Mouse (Mus musculus): ENCODE results near the gene Rapsn. TPM values are rescaled to one million over a fixed set of nuclear protein-coding genes. Genes with fewer than 3 reads are reported as not detected.

Rapsn gene
- total RNA-seq (2012; rRNA removed): 1.1 and 2.4 TPM in 2 replicates

- Histone ChIP-seq H3K27ac (ENCODE audit: insufficient read depth, low read depth, low read length, poor library complexity, severe bottlenecking) (no peak within 1 kb of the TSS), H3K4me1 (ENCODE audit: control insufficient read depth in 2 of 2, insufficient read depth in 2 of 2, low read length in 2 of 2, poor library complexity in 1 of 2) (no peaks in the 10 kb centered on the region; a peak in 1 of 4 replicates), H3K36me3 (ENCODE audit: control insufficient read depth, insufficient read depth, low read length, poor library complexity, severe bottlenecking) (no peaks in the 10 kb centered on the region), H3K4me3 (ENCODE audit: insufficient read depth in 1 of 2, low read depth in 1 of 2, low read length in 2 of 2, poor library complexity in 1 of 2, severe bottlenecking in 1 of 2) (no peak within 1 kb of the TSS), H3K9ac (ENCODE audit: insufficient read depth, low read depth, low read length, poor library complexity, severe bottlenecking) (no peak within 1 kb of the TSS), H3K9me3 (ENCODE audit: control insufficient read depth, insufficient read depth, low read depth, low read length) (no peaks in the 10 kb centered on the region)
- no peak for TF ChIP-seq CHD2 (IDR thresholded peaks at IDR 0.05; ENCODE audit: low read depth, low read length)
- TF ChIP-seq MAFK (IDR thresholded peaks at IDR 0.05; ENCODE audit: insufficient read depth, low read depth, low read length): no peak
- no peak for TF ChIP-seq ZC3H11A (IDR thresholded peaks at IDR 0.05; ENCODE audit: borderline replicate concordance, low read depth, low read length)
- TF ChIP-seq HCFC1 (IDR thresholded peaks at IDR 0.05; ENCODE audit: borderline replicate concordance, insufficient read depth, low read length): no peak
- no peak for TF ChIP-seq ZNF384 (IDR thresholded peaks at IDR 0.05; ENCODE audit: low read depth, low read length)
- in situ Hi-C loops (cut with MboI; ENCODE audit: low sequenced_read_pairs in 2 of 2, unreplicated experiment in 2 of 2): no loop called here
- DNase-seq (ENCODE audit: low read depth, low spot score): no peak
These were observed at the start of gene Rapsn for GRCm38 (mm10) chr2:91035385-91035784. Gene Rapsn, plus strand, starts transcription at chr2:91035620.

- DNase-seq (ENCODE audit: low read depth, low spot score): no peak
- H3K4me3 ChIP-seq (ENCODE audit: insufficient read depth in 1 of 2, low read depth in 1 of 2, low read length in 2 of 2, poor library complexity in 1 of 2, severe bottlenecking in 1 of 2): no peak overlapping the region
- TF ChIP-seq MAFK (IDR thresholded peaks at IDR 0.05; ENCODE audit: insufficient read depth, low read depth, low read length) (no peak), CHD2 (IDR thresholded peaks at IDR 0.05; ENCODE audit: low read depth, low read length) (no peak), ZNF384 (IDR thresholded peaks at IDR 0.05; ENCODE audit: low read depth, low read length) (no peak), HCFC1 (IDR thresholded peaks at IDR 0.05; ENCODE audit: borderline replicate concordance, insufficient read depth, low read length) (no peak), ZC3H11A (IDR thresholded peaks at IDR 0.05; ENCODE audit: borderline replicate concordance, low read depth, low read length) (no peak)
- no peak overlapping the region for H3K9ac ChIP-seq (ENCODE audit: insufficient read depth, low read depth, low read length, poor library complexity, severe bottlenecking)
- H3K27ac ChIP-seq (ENCODE audit: insufficient read depth, low read depth, low read length, poor library complexity, severe bottlenecking): no peak overlapping the region
- H3K4me1 ChIP-seq (ENCODE audit: control insufficient read depth in 2 of 2, insufficient read depth in 2 of 2, low read length in 2 of 2, poor library complexity in 1 of 2): peaks cover 2 to 3% of the 10 kb centered on the region in 2 experiments; a peak in 3 of 4 replicates
- H3K36me3 ChIP-seq (ENCODE audit: control insufficient read depth, insufficient read depth, low read length, poor library complexity, severe bottlenecking): peaks cover 4% of the 10 kb centered on the region
- no peaks in the 10 kb centered on the region for H3K9me3 ChIP-seq (ENCODE audit: control insufficient read depth, insufficient read depth, low read depth, low read length)
- in situ Hi-C loops (cut with MboI; ENCODE audit: low sequenced_read_pairs in 2 of 2, unreplicated experiment in 2 of 2): no loop called here
These were observed 49.4 kb upstream of the Rapsn start for GRCm38 (mm10) chr2:90986055-90986454.

GRCm38 (mm10) chr2:91008536-91008935 is 26.9 kb upstream of the Rapsn start:
- no peak overlapping the region for H3K4me3 ChIP-seq (ENCODE audit: insufficient read depth in 1 of 2, low read depth in 1 of 2, low read length in 2 of 2, poor library complexity in 1 of 2, severe bottlenecking in 1 of 2)
- H3K4me1 ChIP-seq (ENCODE audit: control insufficient read depth in 2 of 2, insufficient read depth in 2 of 2, low read length in 2 of 2, poor library complexity in 1 of 2): no peaks in the 10 kb centered on the region
- TF ChIP-seq CHD2 (IDR thresholded peaks at IDR 0.05; ENCODE audit: low read depth, low read length) (no peak), ZC3H11A (IDR thresholded peaks at IDR 0.05; ENCODE audit: borderline replicate concordance, low read depth, low read length) (no peak), HCFC1 (IDR thresholded peaks at IDR 0.05; ENCODE audit: borderline replicate concordance, insufficient read depth, low read length) (no peak), MAFK (IDR thresholded peaks at IDR 0.05; ENCODE audit: insufficient read depth, low read depth, low read length) (no peak), ZNF384 (IDR thresholded peaks at IDR 0.05; ENCODE audit: low read depth, low read length) (no peak)
- in situ Hi-C loops (cut with MboI; ENCODE audit: low sequenced_read_pairs in 2 of 2, unreplicated experiment in 2 of 2): no loop called here
- no peak overlapping the region for H3K27ac ChIP-seq (ENCODE audit: insufficient read depth, low read depth, low read length, poor library complexity, severe bottlenecking)
- no peaks in the 10 kb centered on the region for H3K9me3 ChIP-seq (ENCODE audit: control insufficient read depth, insufficient read depth, low read depth, low read length)
- peaks cover 36% of the 10 kb centered on the region for H3K36me3 ChIP-seq (ENCODE audit: control insufficient read depth, insufficient read depth, low read length, poor library complexity, severe bottlenecking)
- no peak for DNase-seq (ENCODE audit: low read depth, low spot score)
- H3K9ac ChIP-seq (ENCODE audit: insufficient read depth, low read depth, low read length, poor library complexity, severe bottlenecking): no peak overlapping the region

DNA sequence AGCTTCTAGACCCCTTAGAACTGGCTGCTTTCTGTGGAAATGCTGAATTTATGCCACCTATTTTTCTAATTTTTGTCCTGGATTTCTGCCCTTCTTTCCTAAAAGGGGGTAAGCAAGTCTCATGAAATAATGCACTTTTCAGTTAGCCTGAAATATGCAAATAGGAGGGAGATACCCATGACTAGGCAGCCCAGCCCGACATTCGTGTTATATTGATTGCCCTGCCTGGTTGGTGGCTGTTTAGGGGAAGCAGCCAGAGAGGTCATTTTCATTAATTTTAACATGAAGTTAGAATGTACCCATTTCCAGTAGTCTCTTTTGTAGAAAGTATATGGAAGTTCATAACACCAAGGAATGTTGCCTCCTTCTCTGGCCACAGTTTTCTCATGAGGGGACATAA is 21.5 kb upstream of the Rapsn start:
- in situ Hi-C loops (cut with MboI; ENCODE audit: low sequenced_read_pairs in 2 of 2, unreplicated experiment in 2 of 2): no loop called here
- peaks cover 30% of the 10 kb centered on the region for H3K36me3 ChIP-seq (ENCODE audit: control insufficient read depth, insufficient read depth, low read length, poor library complexity, severe bottlenecking)
- no peak overlapping the region for H3K27ac ChIP-seq (ENCODE audit: insufficient read depth, low read depth, low read length, poor library complexity, severe bottlenecking)
- H3K4me1 ChIP-seq (ENCODE audit: control insufficient read depth in 2 of 2, insufficient read depth in 2 of 2, low read length in 2 of 2, poor library complexity in 1 of 2): 0 out of 4 replicates have a peak, but pooled peaks cover 0 to 4% of the 10 kb centered on the region in 2 experiments
- H3K9me3 ChIP-seq (ENCODE audit: control insufficient read depth, insufficient read depth, low read depth, low read length): no peaks in the 10 kb centered on the region
- TF ChIP-seq HCFC1 (IDR thresholded peaks at IDR 0.05; ENCODE audit: borderline replicate concordance, insufficient read depth, low read length) (no peak), ZNF384 (IDR thresholded peaks at IDR 0.05; ENCODE audit: low read depth, low read length) (no peak), MAFK (IDR thresholded peaks at IDR 0.05; ENCODE audit: insufficient read depth, low read depth, low read length) (no peak), CHD2 (IDR thresholded peaks at IDR 0.05; ENCODE audit: low read depth, low read length) (no peak), ZC3H11A (IDR thresholded peaks at IDR 0.05; ENCODE audit: borderline replicate concordance, low read depth, low read length) (no peak)
- no peak for DNase-seq (ENCODE audit: low read depth, low spot score)
- H3K9ac ChIP-seq (ENCODE audit: insufficient read depth, low read depth, low read length, poor library complexity, severe bottlenecking): no peak overlapping the region
- no peak overlapping the region for H3K4me3 ChIP-seq (ENCODE audit: insufficient read depth in 1 of 2, low read depth in 1 of 2, low read length in 2 of 2, poor library complexity in 1 of 2, severe bottlenecking in 1 of 2)
